Mouse (Mus musculus) embryo, embryonic 10 days (tissue): ENCODE measurements around the gene Txndc8.

Experiments
- DNase-seq: peaks from one replicate; pipeline ENCODE4 v3.0.0-alpha.2; 2015; ENCODE audit warnings: low spot score

The Txndc8 gene

GRCm38 (mm10) chr4:58009024-58009423 is at the start of gene Txndc8:
Txndc8 (minus strand) TSS chr4:58009124.
- no peak for DNase-seq

DNA sequence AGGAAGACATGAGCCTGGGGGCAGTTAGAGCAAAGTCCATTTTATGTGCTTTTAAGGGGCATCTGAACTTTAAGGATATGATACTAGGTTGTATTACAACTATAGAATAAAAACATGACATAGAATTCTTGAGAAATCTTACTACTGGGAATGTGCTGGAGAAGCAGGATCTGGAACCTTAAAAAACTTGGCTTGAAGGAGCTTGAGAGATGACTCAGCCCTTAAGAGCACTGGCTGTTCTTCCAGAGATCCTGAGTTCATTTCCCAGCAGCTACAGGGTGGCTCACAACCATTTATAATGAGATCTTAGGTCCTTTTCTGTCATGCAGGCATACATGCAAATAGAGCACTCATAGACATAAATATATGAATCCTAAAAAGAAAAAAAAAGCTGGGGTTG is 46.7 kb upstream of the Txndc8 start:
- no peak for DNase-seq

DNA sequence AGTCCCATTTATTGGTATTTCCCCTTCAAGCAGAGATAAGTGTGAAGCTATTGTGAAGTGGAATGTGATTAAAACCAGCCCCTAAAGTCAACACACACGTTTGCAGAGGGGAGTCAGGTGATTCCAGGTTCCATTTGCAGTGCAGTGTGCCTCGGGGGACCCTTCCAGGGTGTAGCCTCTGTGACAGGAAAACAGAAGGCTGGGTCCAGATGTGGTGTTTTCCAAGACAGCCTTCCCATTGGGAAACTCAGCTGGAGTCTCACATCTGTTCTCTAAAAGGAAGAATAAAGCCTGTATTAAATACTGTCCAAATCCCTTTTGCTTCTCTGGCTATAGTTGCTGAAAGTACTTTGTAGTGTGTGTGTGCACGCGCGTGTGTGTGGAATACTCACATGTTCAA is 45.5 kb upstream of the Txndc8 start:
- no peak for DNase-seq

DNA sequence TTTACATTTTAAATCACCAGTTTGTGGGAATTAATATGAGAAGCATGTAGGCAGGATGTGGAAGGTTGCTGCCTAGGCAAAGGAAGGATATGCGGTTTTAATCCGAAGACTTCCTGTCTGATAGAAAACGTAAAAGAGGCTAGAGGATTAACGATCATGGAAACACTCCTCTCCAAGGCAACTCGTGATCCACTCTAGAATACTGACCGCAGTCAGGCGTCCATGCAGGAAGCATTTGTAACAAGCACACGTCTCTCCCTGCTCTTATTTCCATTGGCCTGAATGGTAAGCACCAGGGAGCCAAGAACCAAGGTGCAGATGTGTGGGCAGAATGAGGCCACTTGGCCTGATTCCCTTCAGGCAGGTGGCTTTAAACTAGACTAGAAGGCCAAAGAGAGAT is 41.8 kb upstream of the Txndc8 start:
- no peak for DNase-seq

- DNase-seq = no peak
Measured at GRCm38 (mm10) chr4:58050276-58050675, 41.4 kb upstream of the Txndc8 start.

DNA sequence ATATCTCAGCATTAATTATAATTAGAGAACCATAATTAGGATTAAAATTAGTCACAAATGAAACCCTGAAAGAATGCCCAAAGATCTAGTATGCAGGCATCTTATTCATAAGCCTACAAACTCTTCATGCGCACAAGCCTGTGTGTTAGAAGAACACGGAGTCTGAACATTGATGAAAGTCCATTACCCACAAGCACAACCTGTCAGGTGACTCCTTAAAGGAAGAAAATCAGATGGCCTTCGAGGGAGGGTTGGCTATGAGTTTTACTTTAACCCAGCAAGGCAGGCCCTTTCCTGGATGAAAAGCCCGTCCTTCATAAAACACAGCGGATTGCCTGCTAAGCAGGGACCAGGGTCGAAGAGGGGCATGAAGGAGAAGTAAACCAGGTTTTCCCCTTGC is 35.9 kb upstream of the Txndc8 start:
- no peak for DNase-seq

GRCm38 (mm10) chr4:58044356-58044755 is 35.4 kb upstream of the Txndc8 start:
- DNase-seq = no peak

GRCm38 (mm10) chr4:58040093-58040492 is 31.2 kb upstream of the Txndc8 start:
- DNase-seq = no peak

- no peak for DNase-seq
Measured at GRCm38 (mm10) chr4:58037096-58037705, 28.3 kb upstream of the Txndc8 start.

DNA sequence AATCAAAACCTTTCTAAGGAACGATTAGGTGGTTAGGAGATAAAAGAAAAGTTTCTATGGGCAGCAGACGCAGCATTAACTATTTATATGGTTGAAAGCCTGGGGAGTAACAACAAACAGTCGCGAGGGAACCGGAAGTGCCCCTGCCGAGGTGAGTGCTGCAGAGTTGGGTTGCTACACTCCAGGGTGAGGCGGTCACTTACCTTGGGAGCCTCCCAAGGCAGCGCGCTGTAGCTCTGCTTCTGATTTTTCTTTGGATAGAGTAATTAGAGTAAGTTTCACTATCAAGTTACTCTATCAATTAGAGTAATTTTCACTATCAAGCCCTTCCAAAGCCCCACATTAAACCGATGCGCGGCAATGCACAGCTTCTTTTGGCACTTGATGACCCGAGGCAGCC is 25.7 kb upstream of the Txndc8 start:
- DNase-seq = no peak

GRCm38 (mm10) chr4:58032714-58033113 is 23.8 kb upstream of the Txndc8 start:
- DNase-seq = no peak

DNA sequence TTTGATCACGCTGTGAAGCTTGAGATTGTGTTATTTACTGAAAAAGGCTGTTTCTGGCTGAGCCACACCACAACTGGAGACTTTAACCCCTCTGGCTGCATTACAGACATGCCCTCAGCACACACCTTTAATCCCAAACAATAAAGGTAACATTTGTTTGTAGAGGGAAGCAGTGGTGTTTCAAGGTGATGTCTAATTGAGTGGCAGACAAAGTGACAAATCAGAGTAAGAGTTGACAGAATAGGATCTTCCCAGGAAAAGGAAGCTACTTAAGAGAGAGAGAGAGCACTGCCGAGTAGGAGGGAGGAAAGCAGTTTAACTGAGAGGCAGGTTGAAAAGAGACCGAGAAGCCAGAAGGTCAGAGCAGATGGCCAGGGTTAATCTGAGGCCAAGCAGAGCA is 5.4 kb downstream of the Txndc8 start:
- peak; percentile 4 for DNase-seq

GRCm38 (mm10) chr4:57991425-57991824 is 17.5 kb downstream of the Txndc8 start:
- no peak for DNase-seq

DNA sequence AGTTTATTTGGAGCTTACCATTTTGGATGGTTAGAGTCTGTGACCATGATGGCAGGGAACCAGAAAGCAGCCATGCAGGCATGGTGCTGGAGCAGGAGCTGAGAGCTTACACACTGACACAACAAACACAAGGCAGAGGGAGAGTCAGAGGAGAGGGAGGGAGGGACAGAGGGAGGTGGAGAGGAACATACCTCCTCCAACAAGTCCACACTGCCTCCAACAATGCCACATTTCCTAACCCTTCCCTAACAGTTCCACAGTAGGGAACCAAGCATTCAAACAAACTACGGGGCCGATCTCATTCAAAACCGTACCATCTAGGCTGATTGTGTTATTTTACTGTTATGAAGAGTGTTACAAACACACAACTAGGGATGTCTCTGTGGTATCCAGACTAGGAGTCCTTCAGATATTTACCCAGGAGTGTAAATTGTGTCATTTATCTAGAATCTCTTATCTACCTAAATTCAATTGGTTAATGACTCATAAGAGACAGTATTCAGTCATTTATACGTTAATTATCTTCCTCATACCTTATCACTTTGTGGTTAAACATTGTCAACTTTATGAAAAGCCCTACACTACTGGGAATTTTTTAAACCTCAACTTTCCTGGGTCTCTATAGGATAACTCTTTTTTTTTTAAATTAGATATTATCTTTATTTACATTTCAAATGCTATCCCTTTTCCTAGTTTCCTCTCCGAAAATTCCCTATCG is 34.4 kb downstream of the Txndc8 start:
- DNase-seq = no peak

DNA sequence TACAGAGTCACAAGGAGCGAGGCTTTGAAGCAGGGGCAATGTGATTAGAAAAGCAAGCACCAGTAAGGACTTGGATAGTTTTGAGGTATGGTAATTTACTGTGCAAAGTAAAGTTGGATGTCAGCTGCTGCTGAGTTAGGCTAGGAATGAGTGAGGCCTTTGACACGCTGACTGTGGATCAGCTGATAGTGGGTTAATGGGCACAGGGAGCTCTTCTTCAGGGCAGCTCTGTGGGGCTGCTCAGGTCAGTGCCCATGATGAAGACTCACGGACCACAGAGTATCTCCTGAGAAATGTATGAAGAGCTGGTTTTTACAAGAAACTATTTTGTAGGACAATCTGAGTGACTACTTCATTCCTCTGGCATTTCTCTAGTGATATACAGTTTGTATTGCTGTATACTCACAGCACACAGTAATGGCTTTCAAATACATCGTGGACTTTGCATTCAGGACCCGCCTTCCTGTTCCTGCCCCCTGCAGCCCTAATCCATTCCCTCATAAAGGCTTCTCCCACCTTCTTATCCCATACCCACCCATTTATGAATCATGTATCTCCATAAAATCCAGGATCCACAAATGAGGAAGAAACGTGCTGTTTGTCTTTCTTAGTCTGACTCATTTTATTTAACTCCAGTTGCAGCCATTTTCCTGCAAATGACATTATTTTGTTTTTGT is 35.2 kb downstream of the Txndc8 start:
- DNase-seq = no peak

DNA sequence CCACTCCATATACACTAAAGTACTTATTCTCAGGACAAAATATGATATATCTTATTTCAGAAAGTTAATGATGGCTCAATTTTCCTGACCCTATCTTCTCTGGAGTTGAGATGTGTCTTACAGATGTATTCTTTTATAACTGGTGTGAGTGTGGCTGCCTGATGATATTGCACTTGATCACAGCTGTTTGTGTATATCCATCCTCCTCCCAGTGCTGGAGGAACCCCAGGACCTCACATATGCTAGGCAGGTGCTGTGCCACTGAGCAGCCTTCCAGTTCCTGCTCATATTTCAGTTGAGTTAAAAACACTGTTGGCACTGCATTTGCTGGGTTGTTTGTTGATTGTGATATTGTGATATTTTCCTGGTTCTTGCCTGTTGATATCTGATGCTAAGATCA is 38.6 kb downstream of the Txndc8 start:
- no peak for DNase-seq

DNA sequence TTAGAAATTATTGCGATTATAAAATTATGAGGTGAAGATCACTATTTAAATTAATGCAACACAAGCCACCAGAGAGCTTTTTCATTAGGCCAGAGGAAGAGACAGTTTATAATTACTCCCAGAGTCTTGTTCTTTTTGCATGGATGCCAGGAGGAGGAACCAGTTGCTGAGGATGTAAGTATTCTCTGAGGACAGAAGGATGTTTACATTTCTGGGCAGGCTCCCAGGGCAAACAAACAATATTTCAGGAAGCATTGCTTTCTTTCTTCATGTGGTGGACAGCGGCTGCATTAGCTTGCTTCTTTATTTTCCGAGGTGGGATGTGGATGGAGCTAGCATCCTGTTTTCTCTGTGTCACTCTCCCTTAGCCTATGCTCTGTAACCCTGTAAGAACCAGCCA is 41.7 kb downstream of the Txndc8 start:
- no peak for DNase-seq

GRCm38 (mm10) chr4:57965516-57965915 is 43.4 kb downstream of the Txndc8 start:
- no peak for DNase-seq

GRCm38 (mm10) chr4:57964143-57964542 is 44.8 kb downstream of the Txndc8 start:
- no peak for DNase-seq

DNA sequence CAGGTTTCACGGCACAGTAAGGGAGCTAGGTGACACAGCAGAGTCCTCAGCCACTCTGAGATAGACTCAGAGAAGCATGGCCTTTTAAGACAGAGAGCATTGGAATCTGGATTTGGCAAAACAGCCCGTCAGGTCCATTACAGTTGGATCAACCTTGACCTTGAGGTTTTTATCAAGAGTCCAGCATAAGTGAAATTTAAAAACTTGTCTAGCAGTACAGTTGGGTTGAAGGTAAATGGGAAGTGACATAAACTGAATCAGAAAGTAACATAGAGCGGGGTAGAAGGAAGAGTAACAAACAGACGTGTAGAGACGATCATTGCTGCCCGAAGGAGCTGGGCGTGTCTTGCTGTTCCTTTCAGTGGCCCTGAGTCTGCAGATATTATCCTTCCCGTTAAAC is 49.9 kb downstream of the Txndc8 start:
- DNase-seq = no peak

DNA sequence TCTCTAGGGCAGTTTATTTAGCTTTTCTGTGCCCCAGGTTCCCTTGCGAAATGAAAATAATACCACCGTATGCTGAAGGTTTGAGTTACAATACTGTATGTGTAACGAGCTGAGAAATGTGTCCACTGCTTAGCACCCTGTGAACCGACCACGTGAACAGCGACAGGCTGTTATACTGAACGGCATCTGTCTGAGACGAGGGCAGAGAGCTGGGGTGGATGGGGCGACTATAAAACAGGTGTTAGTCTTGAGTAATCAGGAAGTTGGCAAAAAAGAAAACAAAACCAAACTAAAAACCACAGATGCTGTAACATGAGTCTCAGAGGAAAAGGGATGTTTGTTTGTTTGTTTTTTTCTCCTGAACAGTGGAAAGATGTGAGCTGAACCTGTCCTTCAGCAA is 50.8 kb downstream of the Txndc8 start:
- no peak for DNase-seq

DNA sequence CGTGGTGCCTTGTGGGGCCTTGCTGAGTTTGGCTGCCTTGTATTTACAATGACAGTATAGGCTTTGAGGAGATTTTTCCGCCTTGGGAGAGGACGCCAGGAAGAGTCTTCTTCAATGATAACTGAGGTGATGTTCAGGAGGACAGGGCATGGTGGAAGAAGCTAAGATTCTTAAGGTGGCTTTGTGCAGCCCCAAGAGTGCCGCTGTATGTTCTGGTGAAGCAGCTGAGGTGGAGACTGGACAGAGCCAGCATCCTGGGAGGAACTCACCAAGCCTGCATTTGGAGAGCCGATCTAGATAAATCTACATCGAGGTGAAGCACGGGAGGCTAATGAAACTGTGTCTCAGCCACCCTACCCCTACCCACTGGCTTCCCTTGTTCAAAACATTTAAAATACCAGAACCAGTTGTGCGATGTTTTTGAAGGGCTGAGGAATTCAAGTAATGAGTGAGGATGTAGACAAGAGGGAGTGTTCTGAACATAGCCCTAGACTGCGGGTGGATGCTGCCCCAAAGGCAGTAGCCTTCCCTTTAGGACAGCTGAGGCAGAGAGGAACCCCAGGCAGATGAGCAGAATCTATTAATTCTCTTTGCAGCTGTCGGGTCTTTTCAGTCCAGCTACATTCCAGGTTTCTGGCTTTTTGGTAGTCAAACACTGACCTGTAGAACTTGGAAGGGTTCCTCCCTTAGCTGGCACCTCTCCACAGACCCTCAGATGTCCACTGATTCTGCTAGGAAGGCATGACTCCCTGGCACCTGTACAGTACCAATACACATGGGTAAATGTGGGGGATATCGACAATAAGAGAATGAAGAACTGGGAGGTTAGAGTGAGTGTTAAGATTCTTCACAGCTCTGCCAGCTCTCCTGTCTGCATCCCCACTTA is 51.5 kb downstream of the Txndc8 start:
- peak; percentile 22 for DNase-seq
